Mouse (Mus musculus): Measurements from ENCODE around the gene Tmem208. TPM values are rescaled to one million over a fixed set of nuclear protein-coding genes. Genes with fewer than 3 reads are reported as not detected.

Tmem208 gene
- total and polyA plus RNA-seq, 3 experiments, result 76.2 to 133 (median 88.1) TPM

GRCm38 (mm10) chr8:105307670-105308069 is 18.5 kb upstream of the Tmem208 start:
- no peak overlapping the region for H3K4me3 ChIP-seq (replicated peaks in 1 of 3; ENCODE audit: low read depth in 2 of 3, low read length in 2 of 3, poor library complexity in 1 of 3)
- H3K27ac ChIP-seq (ENCODE audit: insufficient read depth, low read depth), result no peak overlapping the region
- DNase-seq (ENCODE audit: extremely low read depth), result no peak
- H3K27me3 ChIP-seq (replicated peaks), result no peaks in the 10 kb centered on the region
- H3K36me3 ChIP-seq (replicated peaks in 1 of 2; ENCODE audit: control insufficient read depth in 1 of 2, insufficient read depth in 1 of 2, low read length in 1 of 2), result peaks cover 88 to 97% of the 10 kb centered on the region in 2 experiments
- TF ChIP-seq ZMIZ1 (IDR thresholded peaks at IDR 0.05; ENCODE audit: low read depth, low read length) (no peak), JUN (IDR thresholded peaks at IDR 0.05; ENCODE audit: insufficient read depth, low read depth, low read length) (no peak), KAT2A (IDR thresholded peaks at IDR 0.05; ENCODE audit: insufficient replicate concordance, low read length) (no peak), GABPA (IDR thresholded peaks at IDR 0.05; ENCODE audit: insufficient replicate concordance, low read depth, low read length) (no peak), PAX5 (IDR thresholded peaks at IDR 0.05; ENCODE audit: low read length) (no peak), MAFK (IDR thresholded peaks at IDR 0.05; ENCODE audit: insufficient replicate concordance, low read length) (no peak), MAX (IDR thresholded peaks at IDR 0.05; ENCODE audit: low read length) (no peak), IRF4 (IDR thresholded peaks at IDR 0.05; ENCODE audit: low read depth, low read length) (no peak), MXI1 (IDR thresholded peaks at IDR 0.05; ENCODE audit: low read depth, low read length) (no peak)
- H3K4me1 ChIP-seq (ENCODE audit: control insufficient read depth in 1 of 2, insufficient read depth in 2 of 2), result peaks cover 3 to 38% of the 10 kb centered on the region in 2 experiments
- H3K9me3 ChIP-seq (replicated peaks; ENCODE audit: low read length), result peaks cover 2% of the 10 kb centered on the region
- no peak overlapping the region for H3K9ac ChIP-seq (ENCODE audit: insufficient read depth, low read depth)
- dilution Hi-C loops (cut with MboI; ENCODE audit: extremely low pct_ligation_motif_present, extremely low pct_unique_long_range_greater_than_20kb, low sequenced_read_pairs), result no loop called here
- no peaks in the 10 kb centered on the region for H3K79me2 ChIP-seq (replicated peaks; ENCODE audit: control insufficient read depth, extremely low read depth, insufficient read depth, poor library complexity, severe bottlenecking)
- no peak overlapping the region for H3K4me2 ChIP-seq (ENCODE audit: insufficient read depth, low read depth, poor library complexity, severe bottlenecking)
- in situ Hi-C loops (cut with MboI; ENCODE audit: low pct_ligation_motif_present, low pct_unique_long_range_greater_than_20kb, low sequenced_read_pairs), result no loop called here

GRCm38 (mm10) chr8:105308428-105308827 is 17.7 kb upstream of the Tmem208 start:
- no peak overlapping the region for H3K27ac ChIP-seq (ENCODE audit: insufficient read depth, low read depth)
- no peaks in the 10 kb centered on the region for H3K27me3 ChIP-seq (replicated peaks)
- in situ Hi-C loops (cut with MboI; ENCODE audit: low pct_ligation_motif_present, low pct_unique_long_range_greater_than_20kb, low sequenced_read_pairs), result no loop called here
- no peaks in the 10 kb centered on the region for H3K79me2 ChIP-seq (replicated peaks; ENCODE audit: control insufficient read depth, extremely low read depth, insufficient read depth, poor library complexity, severe bottlenecking)
- TF ChIP-seq E2F4 (IDR thresholded peaks at IDR 0.05; ENCODE audit: insufficient replicate concordance, low read depth, low read length) (no peak), TCF12 (IDR thresholded peaks at IDR 0.05; ENCODE audit: low read depth, low read length) (no peak), MAX (IDR thresholded peaks at IDR 0.05; ENCODE audit: low read length) (no peak), RCOR1 (conservative IDR thresholded peaks at IDR 0.05; ENCODE audit: low read depth, low read length) (no peak)
- no peak overlapping the region for H3K9ac ChIP-seq (ENCODE audit: insufficient read depth, low read depth)
- no peak overlapping the region for H3K4me3 ChIP-seq (replicated peaks in 1 of 3; ENCODE audit: low read depth in 2 of 3, low read length in 2 of 3, poor library complexity in 1 of 3)
- peaks cover 3 to 33% of the 10 kb centered on the region in 2 experiments for H3K4me1 ChIP-seq (ENCODE audit: control insufficient read depth in 1 of 2, insufficient read depth in 2 of 2)
- peaks cover 89 to 98% of the 10 kb centered on the region in 2 experiments for H3K36me3 ChIP-seq (replicated peaks in 1 of 2; ENCODE audit: control insufficient read depth in 1 of 2, insufficient read depth in 1 of 2, low read length in 1 of 2)
- dilution Hi-C loops (cut with MboI; ENCODE audit: extremely low pct_ligation_motif_present, extremely low pct_unique_long_range_greater_than_20kb, low sequenced_read_pairs), result no loop called here
- peaks cover 2% of the 10 kb centered on the region for H3K9me3 ChIP-seq (replicated peaks; ENCODE audit: low read length)
- H3K4me2 ChIP-seq (ENCODE audit: insufficient read depth, low read depth, poor library complexity, severe bottlenecking), result no peak overlapping the region
- DNase-seq (ENCODE audit: extremely low read depth), result no peak

- H3K27ac ChIP-seq (ENCODE audit: insufficient read depth, low read depth), result no peak overlapping the region
- dilution Hi-C loops (cut with MboI; ENCODE audit: extremely low pct_ligation_motif_present, extremely low pct_unique_long_range_greater_than_20kb, low sequenced_read_pairs) (no loop called here), in situ Hi-C loops (cut with MboI; ENCODE audit: low pct_ligation_motif_present, low pct_unique_long_range_greater_than_20kb, low sequenced_read_pairs) (no loop called here)
- H3K4me3 ChIP-seq (replicated peaks in 1 of 3; ENCODE audit: low read depth in 2 of 3, low read length in 2 of 3, poor library complexity in 1 of 3), result no peak overlapping the region
- no peak for DNase-seq (ENCODE audit: extremely low read depth)
- no peaks in the 10 kb centered on the region for H3K79me2 ChIP-seq (replicated peaks; ENCODE audit: control insufficient read depth, extremely low read depth, insufficient read depth, poor library complexity, severe bottlenecking)
- H3K4me2 ChIP-seq (ENCODE audit: insufficient read depth, low read depth, poor library complexity, severe bottlenecking), result no peak overlapping the region
- no peaks in the 10 kb centered on the region for H3K27me3 ChIP-seq (replicated peaks)
- H3K9ac ChIP-seq (ENCODE audit: insufficient read depth, low read depth), result no peak overlapping the region
- TF ChIP-seq TCF12 (IDR thresholded peaks at IDR 0.05; ENCODE audit: low read depth, low read length) (no peak), NRF1 (IDR thresholded peaks at IDR 0.05; ENCODE audit: low read depth, low read length) (no peak), CHD1 (IDR thresholded peaks at IDR 0.05; ENCODE audit: low read depth, low read length) (no peak), ELF1 (IDR thresholded peaks at IDR 0.05; ENCODE audit: low read depth, low read length) (no peak), CHD2 (IDR thresholded peaks at IDR 0.05; ENCODE audit: low read length) (no peak), ZKSCAN1 (IDR thresholded peaks at IDR 0.05; ENCODE audit: borderline replicate concordance, low read depth, low read length) (no peak), SIN3A (IDR thresholded peaks at IDR 0.05; ENCODE audit: low read length) (no peak), POLR2A (IDR thresholded peaks at IDR 0.05; ENCODE audit: low read depth, low read length) (no peak), ZNF384 (IDR thresholded peaks at IDR 0.05; ENCODE audit: low read depth, low read length) (no peak), MYC (IDR thresholded peaks at IDR 0.05; ENCODE audit: low read depth, low read length) (no peak), UBTF (IDR thresholded peaks at IDR 0.05; ENCODE audit: low read depth, low read length) (no peak), ETS1 (conservative IDR thresholded peaks at IDR 0.05; ENCODE audit: low read depth, low read length) (no peak), ZC3H11A (IDR thresholded peaks at IDR 0.05; ENCODE audit: low read depth, low read length) (no peak), EP300 (IDR thresholded peaks at IDR 0.05; ENCODE audit: low read length) (no peak)
- peaks cover 88 to 98% of the 10 kb centered on the region in 2 experiments for H3K36me3 ChIP-seq (replicated peaks in 1 of 2; ENCODE audit: control insufficient read depth in 1 of 2, insufficient read depth in 1 of 2, low read length in 1 of 2)
- H3K4me1 ChIP-seq (ENCODE audit: control insufficient read depth in 1 of 2, insufficient read depth in 2 of 2), result peaks cover 3 to 24% of the 10 kb centered on the region in 2 experiments
- peaks cover 2% of the 10 kb centered on the region for H3K9me3 ChIP-seq (replicated peaks; ENCODE audit: low read length)
These were observed 16.9 kb upstream of the Tmem208 start for GRCm38 (mm10) chr8:105309142-105309847.
